8 mouse cellular contexts compared by ENCODE assay signal in genomic region chr10:33904530-33905481, GRCm38 (mm10). TPM values are rescaled to one million over a fixed set of nuclear protein-coding genes. Genes with fewer than 3 reads are reported as not detected.
A peak's percentile ranks its signal among the peaks of the same experiment; 100 is the strongest.
DNase-seq lines count a peak whose midpoint lies in the region; ATAC-seq lines count a peak whose summit lies in the region.

TSS of gene Rsph4a (plus strand) at chr10:33905111.

- H3K27ac ChIP-seq in forebrain, embryonic 16.5 days (ENCODE audit: low read length) = no peak within 1 kb of the TSS

- no peaks in the 10 kb centered on the region for H3K36me3 ChIP-seq in forebrain, embryonic 16.5 days (ENCODE audit: control insufficient read depth, insufficient read depth)

- H3K4me3 ChIP-seq in forebrain, embryonic 16.5 days (replicated peaks; ENCODE audit: low read length) = peak within 1 kb of the TSS; percentile 50

- DNase-seq in ES-CJ7 (ENCODE audit: low read depth, low spot score) = peak; percentile 91
- DNase-seq in adrenal gland, adult 8-10 months = peak; percentile 31
- peak; percentile 26 for DNase-seq in induced T-regulatory cell, adult 2 months (ENCODE audit: low read depth)
- DNase-seq in left cerebral cortex, adult 11 months (ENCODE audit: low spot score) = peak; percentile 54
- DNase-seq in lung, postnatal 25 days (ENCODE audit: low spot score) = peak; percentile 23
- peak; percentile 56 for DNase-seq in right cerebral cortex, postnatal 25 days
- no peak for DNase-seq in B cell, adult 2 months

- H3K9ac ChIP-seq in forebrain, embryonic 16.5 days (replicated peaks; ENCODE audit: low read depth, low read length) = peak within 1 kb of the TSS; percentile 43

- no peaks in the 10 kb centered on the region for H3K27me3 ChIP-seq in forebrain, embryonic 16.5 days (replicated peaks; ENCODE audit: control insufficient read depth, insufficient read depth, low read length)

- peaks cover 5% of the 10 kb centered on the region; the same call in 1 of the 2 replicates for H3K4me1 ChIP-seq in forebrain, embryonic 16.5 days (replicated peaks; ENCODE audit: control insufficient read depth, insufficient read depth, low read length)

- H3K9me3 ChIP-seq in forebrain, embryonic 16.5 days (ENCODE audit: control insufficient read depth, low read length) = no peaks in the 10 kb centered on the region

- 6% methylated on average over 17 of the region's 17 CpGs for WGBS in forebrain, embryonic 16.5 days

- peak; percentile 100 for ATAC-seq in forebrain, embryonic 16.5 days

- peak within 1 kb of the TSS; percentile 63 for H3K4me2 ChIP-seq in forebrain, embryonic 16.5 days (ENCODE audit: low read length)

RNA-seq across cellular contexts. Expression of gene Rsph4a, which starts in this region (rescaled TPM):
- under 1 TPM; 0.15 to 0.84 (median 0.40) TPM for total RNA-seq in adrenal gland, adult 8-10 months (2022)
- 0.65 and 0.76 TPM in 2 replicates for polyA plus RNA-seq in forebrain, embryonic 16.5 days (2015; fragmentation: Nextera tagmentation; extraction: Ambion mirVana)

Comparison
In these comparisons a context has a peak if more than half of its experiments do, and no peak if none do; other contexts are left out.
1. Peak in DNase-seq in adrenal gland, adult 8-10 months; RNA of the gene not detected or under 1 TPM.
2. Peak in ATAC-seq, H3K4me3 ChIP-seq, H3K9ac ChIP-seq and H3K4me2 ChIP-seq in forebrain, embryonic 16.5 days; RNA of the gene not detected or under 1 TPM.
3. DNase-seq: peak in ES-CJ7 (single experiment), induced T-regulatory cell, adult 2 months (single experiment), left cerebral cortex, adult 11 months (single experiment), lung, postnatal 25 days (single experiment) and right cerebral cortex, postnatal 25 days (single experiment); none in B cell, adult 2 months (0 of 2).